Mouse (Mus musculus): Measurements from ENCODE around the gene Adgrd1. TPM values are rescaled to one million over a fixed set of nuclear protein-coding genes. Genes with fewer than 3 reads are reported as not detected.

The Adgrd1 gene
- polyA plus RNA-seq, 1 experiment from 2014 or later, result not detected

- Histone ChIP-seq H3K9me3 (ENCODE audit: control insufficient read depth, low read length) (no peaks in the 10 kb centered on the region), H3K4me3 (ENCODE audit: low read depth, low read length) (no peak overlapping the region), H3K27me3 (ENCODE audit: control insufficient read depth, insufficient read depth, low read length) (no peaks in the 10 kb centered on the region), H3K4me2 (ENCODE audit: low read depth, low read length, severe bottlenecking) (no peak overlapping the region), H3K4me1 (replicated peaks; ENCODE audit: control insufficient read depth, insufficient read depth, low read length) (peaks cover 7% of the 10 kb centered on the region; the same call in 1 of the 2 replicates), H3K36me3 (ENCODE audit: control insufficient read depth, insufficient read depth, low read length) (no peaks in the 10 kb centered on the region), H3K27ac (ENCODE audit: low read depth, low read length) (no peak overlapping the region), H3K9ac (ENCODE audit: low read length) (no peak overlapping the region)
- peak; percentile 63; the same call in 1 of the 2 replicates for ATAC-seq (replicated peaks; ENCODE audit: low FRiP score)
- DNase-seq (ENCODE audit: low spot score), result no peak
- 16% methylated on average over 4 of the region's 4 CpGs for WGBS
Observed at GRCm38 (mm10) chr5:129169567-129169966, 73.0 kb downstream of the Adgrd1 start.

GRCm38 (mm10) chr5:129172533-129172932 lies 76.0 kb downstream of the Adgrd1 start:
- Histone ChIP-seq H3K9ac (ENCODE audit: low read length) (no peak overlapping the region), H3K36me3 (ENCODE audit: control insufficient read depth, insufficient read depth, low read length) (no peaks in the 10 kb centered on the region), H3K4me2 (ENCODE audit: low read depth, low read length, severe bottlenecking) (no peak overlapping the region), H3K9me3 (ENCODE audit: control insufficient read depth, low read length) (no peaks in the 10 kb centered on the region), H3K27ac (ENCODE audit: low read depth, low read length) (no peak overlapping the region), H3K4me1 (replicated peaks; ENCODE audit: control insufficient read depth, insufficient read depth, low read length) (peaks cover 7% of the 10 kb centered on the region; the same call in 1 of the 2 replicates), H3K4me3 (ENCODE audit: low read depth, low read length) (no peak overlapping the region), H3K27me3 (ENCODE audit: control insufficient read depth, insufficient read depth, low read length) (no peaks in the 10 kb centered on the region)
- no peak for DNase-seq (ENCODE audit: low spot score)
- no peak for ATAC-seq (replicated peaks; ENCODE audit: low FRiP score)
- 91% methylated on average over 6 of the region's 6 CpGs for WGBS

- no peaks in the 10 kb centered on the region for H3K9me3 ChIP-seq (ENCODE audit: control insufficient read depth, low read length)
- no peak overlapping the region for H3K4me2 ChIP-seq (ENCODE audit: low read depth, low read length, severe bottlenecking)
- 27% methylated on average over 3 of the region's 3 CpGs for WGBS
- ATAC-seq (replicated peaks; ENCODE audit: low FRiP score) (no peak), DNase-seq (ENCODE audit: low spot score) (no peak)
- no peak overlapping the region for H3K27ac ChIP-seq (ENCODE audit: low read depth, low read length)
- no peaks in the 10 kb centered on the region for H3K27me3 ChIP-seq (ENCODE audit: control insufficient read depth, insufficient read depth, low read length)
- H3K36me3 ChIP-seq (ENCODE audit: control insufficient read depth, insufficient read depth, low read length), result no peaks in the 10 kb centered on the region
- no peak overlapping the region for H3K4me3 ChIP-seq (ENCODE audit: low read depth, low read length)
- H3K9ac ChIP-seq (ENCODE audit: low read length), result no peak overlapping the region
- no peaks in the 10 kb centered on the region for H3K4me1 ChIP-seq (replicated peaks; ENCODE audit: control insufficient read depth, insufficient read depth, low read length)
Observed at GRCm38 (mm10) chr5:129175925-129176324, 79.4 kb downstream of the Adgrd1 start.

GRCm38 (mm10) chr5:129177697-129178511 lies 81.4 kb downstream of the Adgrd1 start:
- peak; percentile 91 for DNase-seq (ENCODE audit: low spot score)
- no peaks in the 10 kb centered on the region for H3K27me3 ChIP-seq (ENCODE audit: control insufficient read depth, insufficient read depth, low read length)
- peak; percentile 56 for ATAC-seq (replicated peaks; ENCODE audit: low FRiP score)
- H3K9me3 ChIP-seq (ENCODE audit: control insufficient read depth, low read length), result no peaks in the 10 kb centered on the region
- 52% methylated on average over 14 of the region's 14 CpGs for WGBS
- no peak overlapping the region for H3K4me3 ChIP-seq (ENCODE audit: low read depth, low read length)
- H3K36me3 ChIP-seq (ENCODE audit: control insufficient read depth, insufficient read depth, low read length), result no peaks in the 10 kb centered on the region
- no peak overlapping the region for H3K27ac ChIP-seq (ENCODE audit: low read depth, low read length)
- no peak overlapping the region for H3K4me2 ChIP-seq (ENCODE audit: low read depth, low read length, severe bottlenecking)
- 0 out of 2 replicates have a peak, but pooled peaks cover 2% of the 10 kb centered on the region for H3K4me1 ChIP-seq (replicated peaks; ENCODE audit: control insufficient read depth, insufficient read depth, low read length)
- H3K9ac ChIP-seq (ENCODE audit: low read length), result no peak overlapping the region

GRCm38 (mm10) chr5:129179356-129179755 lies 82.8 kb downstream of the Adgrd1 start:
- DNase-seq (ENCODE audit: low spot score), result no peak
- H3K4me1 ChIP-seq (replicated peaks; ENCODE audit: control insufficient read depth, insufficient read depth, low read length), result 0 out of 2 replicates have a peak, but pooled peaks cover 2% of the 10 kb centered on the region
- no peaks in the 10 kb centered on the region for H3K27me3 ChIP-seq (ENCODE audit: control insufficient read depth, insufficient read depth, low read length)
- no peak overlapping the region for H3K4me3 ChIP-seq (ENCODE audit: low read depth, low read length)
- H3K9ac ChIP-seq (ENCODE audit: low read length), result no peak overlapping the region
- 93% methylated on average over 6 of the region's 6 CpGs for WGBS
- no peaks in the 10 kb centered on the region for H3K36me3 ChIP-seq (ENCODE audit: control insufficient read depth, insufficient read depth, low read length)
- no peak for ATAC-seq (replicated peaks; ENCODE audit: low FRiP score)
- no peak overlapping the region for H3K4me2 ChIP-seq (ENCODE audit: low read depth, low read length, severe bottlenecking)
- no peak overlapping the region for H3K27ac ChIP-seq (ENCODE audit: low read depth, low read length)
- no peaks in the 10 kb centered on the region for H3K9me3 ChIP-seq (ENCODE audit: control insufficient read depth, low read length)

DNA sequence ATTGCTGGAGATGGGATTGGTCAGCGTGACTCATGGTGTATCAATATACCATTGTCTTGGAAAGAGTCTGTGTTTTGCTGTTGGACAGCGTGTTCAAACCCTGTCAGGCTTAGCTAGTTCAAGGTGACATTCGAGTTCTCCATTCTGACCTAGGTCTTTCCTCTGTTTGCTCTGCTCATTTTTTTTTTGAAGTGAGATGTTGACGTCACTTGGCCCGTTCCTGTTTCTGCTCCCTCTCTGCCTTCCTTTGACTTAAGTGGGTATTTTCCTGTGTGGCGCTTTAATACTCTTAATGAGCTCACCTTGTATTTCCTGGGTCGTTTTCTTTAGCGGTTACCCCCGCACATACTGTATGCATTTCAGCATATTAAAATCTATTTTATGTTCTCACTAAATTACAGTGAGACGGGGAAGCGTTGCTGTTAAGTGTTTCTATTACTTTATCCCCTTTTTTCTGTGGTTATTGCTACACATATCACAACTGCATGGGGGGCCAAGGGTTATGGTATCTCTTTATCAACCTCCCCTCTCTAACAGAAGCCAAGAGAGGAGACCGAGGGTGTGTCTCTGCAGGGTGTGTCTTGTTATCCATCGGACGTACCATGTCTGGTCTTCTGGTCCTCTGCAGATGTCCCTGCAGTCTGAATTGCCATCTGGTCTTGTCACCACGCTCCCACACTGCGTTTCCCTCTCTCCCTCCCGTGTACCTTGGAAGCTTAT lies 83.6 kb downstream of the Adgrd1 start:
- H3K4me2 ChIP-seq (ENCODE audit: low read depth, low read length, severe bottlenecking), result no peak overlapping the region
- H3K4me3 ChIP-seq (ENCODE audit: low read depth, low read length), result no peak overlapping the region
- H3K9me3 ChIP-seq (ENCODE audit: control insufficient read depth, low read length), result no peaks in the 10 kb centered on the region
- 87% methylated on average over 17 of the region's 17 CpGs for WGBS
- ATAC-seq (replicated peaks; ENCODE audit: low FRiP score), result no peak
- no peaks in the 10 kb centered on the region for H3K27me3 ChIP-seq (ENCODE audit: control insufficient read depth, insufficient read depth, low read length)
- no peak for DNase-seq (ENCODE audit: low spot score)
- H3K36me3 ChIP-seq (ENCODE audit: control insufficient read depth, insufficient read depth, low read length), result no peaks in the 10 kb centered on the region
- H3K4me1 ChIP-seq (replicated peaks; ENCODE audit: control insufficient read depth, insufficient read depth, low read length), result 0 out of 2 replicates have a peak, but pooled peaks cover 2% of the 10 kb centered on the region
- H3K9ac ChIP-seq (ENCODE audit: low read length), result no peak overlapping the region
- H3K27ac ChIP-seq (ENCODE audit: low read depth, low read length), result no peak overlapping the region

DNA sequence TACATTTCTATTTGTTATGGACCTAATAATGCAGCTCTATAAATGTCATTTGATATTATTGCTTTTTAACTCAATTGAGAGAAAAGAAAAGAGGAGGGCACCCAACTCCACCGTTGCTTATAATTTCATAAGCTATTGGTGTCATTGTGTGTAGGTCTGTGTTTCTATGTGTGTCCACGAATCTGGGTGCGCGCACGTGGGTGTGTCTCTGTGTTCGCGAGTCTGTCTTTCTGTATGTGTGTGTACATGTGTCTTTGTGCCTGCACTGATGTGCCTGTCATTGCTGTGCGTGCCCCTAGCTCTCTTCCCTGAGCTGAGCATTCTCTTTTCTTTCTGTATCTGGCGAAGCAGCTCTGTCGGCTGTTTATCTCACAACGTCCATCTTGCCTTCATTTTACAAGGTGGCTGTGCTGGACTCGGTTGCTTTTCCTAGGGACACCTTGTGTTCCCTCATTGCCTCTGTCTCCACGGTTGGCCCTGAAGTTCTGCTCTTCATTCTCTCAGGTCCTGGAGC lies 84.2 kb downstream of the Adgrd1 start:
- ATAC-seq (replicated peaks; ENCODE audit: low FRiP score) (no peak), DNase-seq (ENCODE audit: low spot score) (no peak)
- 90% methylated on average over 13 of the region's 13 CpGs for WGBS
- Histone ChIP-seq H3K4me3 (ENCODE audit: low read depth, low read length) (no peak overlapping the region), H3K36me3 (ENCODE audit: control insufficient read depth, insufficient read depth, low read length) (no peaks in the 10 kb centered on the region), H3K9ac (ENCODE audit: low read length) (no peak overlapping the region), H3K27ac (ENCODE audit: low read depth, low read length) (no peak overlapping the region), H3K4me1 (replicated peaks; ENCODE audit: control insufficient read depth, insufficient read depth, low read length) (0 out of 2 replicates have a peak, but pooled peaks cover 2% of the 10 kb centered on the region), H3K4me2 (ENCODE audit: low read depth, low read length, severe bottlenecking) (no peak overlapping the region), H3K27me3 (ENCODE audit: control insufficient read depth, insufficient read depth, low read length) (no peaks in the 10 kb centered on the region), H3K9me3 (ENCODE audit: control insufficient read depth, low read length) (no peaks in the 10 kb centered on the region)

DNA sequence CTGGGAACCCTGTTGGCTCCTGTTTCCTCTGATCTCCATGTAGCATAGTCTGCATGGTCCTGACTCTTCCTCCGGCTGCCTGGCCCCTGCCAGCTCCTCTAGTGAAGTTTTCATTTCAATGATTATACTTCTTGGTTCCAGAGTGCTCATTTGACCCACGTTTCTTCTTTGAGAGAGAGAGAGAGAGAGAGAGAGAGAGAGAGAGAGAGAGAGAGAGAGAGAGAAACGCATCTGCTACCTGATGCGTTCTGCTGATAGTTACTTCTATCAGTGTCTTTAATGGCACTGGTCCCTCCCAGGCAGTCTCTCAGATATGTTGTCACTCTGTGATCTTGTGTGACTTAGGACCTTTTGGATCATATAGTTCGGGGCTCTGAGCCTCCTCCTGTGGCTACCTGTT lies 84.9 kb downstream of the Adgrd1 start:
- Histone ChIP-seq H3K4me1 (replicated peaks; ENCODE audit: control insufficient read depth, insufficient read depth, low read length) (0 out of 2 replicates have a peak, but pooled peaks cover 2% of the 10 kb centered on the region), H3K36me3 (ENCODE audit: control insufficient read depth, insufficient read depth, low read length) (no peaks in the 10 kb centered on the region), H3K9me3 (ENCODE audit: control insufficient read depth, low read length) (no peaks in the 10 kb centered on the region), H3K27me3 (ENCODE audit: control insufficient read depth, insufficient read depth, low read length) (no peaks in the 10 kb centered on the region), H3K4me3 (ENCODE audit: low read depth, low read length) (no peak overlapping the region), H3K9ac (ENCODE audit: low read length) (no peak overlapping the region), H3K4me2 (ENCODE audit: low read depth, low read length, severe bottlenecking) (no peak overlapping the region), H3K27ac (ENCODE audit: low read depth, low read length) (no peak overlapping the region)
- no peak for DNase-seq (ENCODE audit: low spot score)
- WGBS, result 75% methylated on average over 5 of the region's 5 CpGs
- ATAC-seq (replicated peaks; ENCODE audit: low FRiP score), result no peak
